Mouse (Mus musculus) hindbrain, embryonic 13.5 days (tissue): ENCODE measurements at regions not wholly inside any gene's neighbourhood (a gene's known extent, or its start where the extent isn't known, plus 50 kb on each side); places are given as distances from the start of the nearest gene placed in this dataset. TPM values are rescaled to one million over a fixed set of nuclear protein-coding genes. Genes with fewer than 3 reads are reported as not detected.

Source experiments
- microRNA-seq: library from miRNA; unstranded; fragments of <30 nt; microRNA quantifications from one replicate; pipeline ENCODE4, GENCODE M21; 2016

Small RNA genes in the stretch of these regions (microRNA-seq; reads per million reads assigned to microRNA genes)
- not detected for gene Gm23177
